Mouse (Mus musculus) yolk sac, embryonic 10.5 days (tissue): ENCODE data around the gene Gm40193.
"Not testable (repeated sequence)": the region's sequence is repeated elsewhere in the genome, so short reads cannot be mapped to it uniquely, and the experiment has no call there.

Source experiments
- DNase-seq: peaks from one replicate; pipeline ENCODE4 v3.0.0-alpha.2; 2017; ENCODE audit warnings: low spot score

Gm40193 gene

DNA sequence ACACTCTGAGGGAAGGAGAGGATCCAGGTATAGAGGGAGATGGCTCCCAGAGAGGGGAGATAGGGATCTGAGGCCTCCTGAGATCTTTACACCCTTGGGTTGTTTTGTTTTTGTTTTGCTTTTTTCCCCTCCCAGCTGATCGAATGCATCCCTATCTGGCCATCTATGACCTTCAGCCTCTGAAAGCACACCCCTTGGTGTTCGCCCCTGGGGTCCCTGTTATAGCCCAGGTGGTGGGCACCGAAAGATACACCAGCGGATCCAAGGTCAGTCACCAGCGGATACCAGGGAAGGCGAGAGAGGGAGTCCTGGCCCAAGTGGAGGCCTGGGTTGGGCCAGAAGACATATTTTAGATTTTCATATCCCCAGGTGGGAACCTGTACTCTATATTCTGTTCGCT lies 8.2 kb upstream of the Gm40193 start:
- DNase-seq, result no peak

DNA sequence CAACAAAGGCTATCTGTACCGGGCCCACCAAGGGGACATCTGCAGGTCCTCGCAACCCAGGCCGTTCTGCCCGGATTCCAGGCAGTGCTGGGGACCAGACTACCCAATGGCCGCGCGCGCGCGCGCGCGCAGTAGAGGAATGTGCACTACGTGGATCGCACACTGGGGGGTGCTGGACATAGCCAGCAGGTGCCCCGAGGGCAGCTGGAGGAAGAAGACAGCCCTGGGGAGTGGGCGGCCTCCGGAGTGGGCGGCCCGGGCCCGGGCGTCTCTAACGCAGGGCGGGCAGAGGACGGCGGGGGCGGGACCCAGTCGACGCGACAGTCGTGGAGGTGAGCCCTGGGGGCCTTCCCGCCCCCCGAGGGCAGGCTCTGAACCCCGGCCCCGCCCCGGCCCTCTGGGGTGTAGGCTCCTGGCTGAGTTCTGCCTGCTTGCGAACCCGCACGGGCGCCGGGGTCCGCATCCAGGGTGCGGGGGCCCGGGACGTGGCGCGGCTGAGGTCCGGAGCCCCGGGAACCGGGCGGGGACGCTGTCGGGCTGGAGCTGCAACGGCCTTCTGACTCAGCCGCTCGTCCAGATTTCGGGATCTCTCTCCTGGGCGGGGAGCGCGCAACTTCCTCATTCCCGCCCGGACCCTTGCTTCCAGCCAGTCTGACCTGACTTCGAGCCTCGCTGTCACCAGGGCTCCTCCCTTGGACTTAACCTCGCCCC lies 7.3 kb upstream of the Gm40193 start, which contains the start of gene Pld2:
TSS of gene Pld2 (plus strand) at position 188 of the 711 bp plus-strand sequence.
- peak; percentile 93 for DNase-seq

DNA sequence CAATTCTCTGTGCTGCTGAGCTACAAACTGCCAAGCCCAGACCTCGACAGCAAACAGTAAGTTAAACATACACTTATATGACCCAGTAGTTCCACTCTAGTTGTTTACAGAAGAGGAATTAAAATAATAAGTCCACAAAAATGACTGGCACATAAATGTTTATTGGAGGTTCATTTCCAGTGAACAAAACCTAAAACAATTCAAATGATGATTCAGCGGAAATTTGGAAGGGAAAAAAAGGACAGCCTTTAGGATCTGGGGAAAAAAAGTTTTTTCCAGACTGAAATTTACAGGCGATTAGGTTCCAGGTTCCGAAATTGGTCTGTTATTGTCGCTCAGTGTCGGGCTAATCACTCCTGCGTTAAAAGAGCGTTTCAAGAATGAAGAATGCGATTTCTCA lies 6.7 kb upstream of the Gm40193 start:
- no peak for DNase-seq

DNA sequence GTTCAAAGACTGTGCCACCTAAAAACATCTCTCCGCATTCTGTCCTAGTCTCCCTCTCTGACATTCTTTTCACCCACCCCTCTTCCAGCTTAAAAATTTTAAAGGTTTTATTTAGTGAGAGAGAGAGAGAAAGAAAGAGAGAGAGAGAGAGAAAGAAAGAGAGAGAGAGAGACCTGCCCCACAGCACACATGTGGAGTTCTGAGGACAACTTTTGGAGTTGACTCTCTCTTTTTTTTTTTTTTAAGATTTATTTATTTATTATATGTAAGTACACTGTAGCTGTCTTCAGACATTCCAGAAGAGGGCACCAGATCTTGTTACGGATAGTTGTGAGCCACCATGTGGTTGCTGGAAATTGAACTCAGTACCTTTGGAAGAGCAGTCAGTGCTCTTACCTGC lies 1.7 kb downstream of the Gm40193 start:
- DNase-seq, result not testable (repeated sequence)

DNA sequence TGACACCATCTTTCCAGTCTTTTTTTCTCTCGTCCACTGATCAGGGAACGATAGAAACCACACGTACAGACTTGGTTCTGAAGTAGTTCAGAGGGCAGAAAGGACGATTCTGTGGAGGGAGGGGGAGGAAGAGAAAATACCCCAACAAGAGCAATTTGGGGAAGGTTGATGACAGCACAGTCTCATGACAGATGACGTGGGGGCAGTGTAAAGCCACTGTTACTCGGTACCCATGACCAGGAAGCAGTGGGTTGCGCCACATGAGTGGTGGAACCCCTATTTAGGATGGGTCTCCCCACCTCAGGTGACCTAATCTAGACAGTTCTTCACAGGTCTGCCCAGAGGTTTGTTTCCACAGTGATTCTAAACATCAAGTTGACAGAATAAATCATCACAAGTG lies 4.1 kb downstream of the Gm40193 start:
- no peak for DNase-seq

DNA sequence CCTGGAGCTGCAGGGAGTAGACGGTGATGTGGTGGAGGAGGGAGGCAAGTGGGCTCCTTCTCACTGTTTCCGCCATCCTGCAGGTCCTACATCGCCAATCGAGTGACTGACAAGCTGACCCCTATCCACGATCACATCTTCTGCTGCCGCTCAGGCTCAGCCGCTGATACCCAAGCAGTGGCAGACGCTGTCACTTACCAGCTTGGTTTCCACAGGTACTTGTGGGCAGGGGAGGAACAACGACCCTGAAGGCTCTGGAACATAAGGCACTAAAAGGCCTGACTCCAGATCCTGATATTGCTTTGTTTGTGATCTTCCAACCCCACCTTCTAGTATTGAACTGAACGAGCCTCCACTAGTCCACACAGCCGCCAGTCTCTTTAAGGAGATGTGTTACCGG lies 6.5 kb downstream of the Gm40193 start:
- no peak for DNase-seq

DNA sequence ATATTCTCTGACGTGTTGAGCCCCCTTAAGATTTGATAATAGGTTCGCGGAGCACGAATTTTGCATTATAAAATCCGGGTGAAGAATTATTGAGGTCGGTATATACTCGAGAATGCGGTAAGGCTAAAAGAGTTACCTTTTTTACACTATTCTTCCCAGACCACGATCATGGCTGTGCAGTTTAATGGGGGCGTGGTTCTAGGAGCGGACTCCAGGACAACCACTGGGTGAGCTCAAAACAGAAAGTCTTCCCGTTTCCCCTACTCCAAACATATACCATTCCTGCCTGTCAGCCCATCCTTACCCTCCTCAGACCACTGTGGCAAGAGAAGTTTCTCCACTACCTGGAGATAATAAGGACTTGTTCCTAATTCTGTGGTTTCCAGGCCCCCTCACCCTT lies 7.0 kb downstream of the Gm40193 start:
- no peak for DNase-seq

DNA sequence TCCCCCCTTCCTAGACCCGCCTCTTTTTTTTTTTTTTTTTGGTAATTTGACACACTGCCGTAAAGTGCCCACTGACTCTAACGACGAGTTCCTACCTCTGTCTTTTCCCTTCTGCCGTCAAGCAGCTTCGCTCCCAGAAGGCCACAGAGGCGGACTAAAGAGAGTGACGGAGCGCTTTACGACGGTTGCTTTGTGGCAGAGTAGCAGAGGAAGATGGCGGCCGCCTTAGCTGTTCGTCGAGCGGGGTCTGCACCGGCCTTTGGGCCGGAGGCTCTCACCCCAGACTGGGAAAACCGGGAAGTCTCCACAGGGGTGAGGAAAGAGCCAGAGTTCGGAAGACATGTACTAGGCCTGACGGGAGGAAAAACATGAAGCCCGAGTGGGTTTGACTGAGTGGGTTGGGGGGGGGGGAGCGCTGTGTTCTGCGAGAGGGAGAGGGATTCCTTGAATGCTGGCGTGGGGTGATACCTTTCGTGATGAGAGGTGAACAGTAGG lies 7.5 kb downstream of the Gm40193 start, which contains the start of gene Psmb6:
TSS of gene Psmb6 (plus strand) at position 184 of the 495 bp plus-strand sequence.
- DNase-seq, result peak; percentile 95

DNA sequence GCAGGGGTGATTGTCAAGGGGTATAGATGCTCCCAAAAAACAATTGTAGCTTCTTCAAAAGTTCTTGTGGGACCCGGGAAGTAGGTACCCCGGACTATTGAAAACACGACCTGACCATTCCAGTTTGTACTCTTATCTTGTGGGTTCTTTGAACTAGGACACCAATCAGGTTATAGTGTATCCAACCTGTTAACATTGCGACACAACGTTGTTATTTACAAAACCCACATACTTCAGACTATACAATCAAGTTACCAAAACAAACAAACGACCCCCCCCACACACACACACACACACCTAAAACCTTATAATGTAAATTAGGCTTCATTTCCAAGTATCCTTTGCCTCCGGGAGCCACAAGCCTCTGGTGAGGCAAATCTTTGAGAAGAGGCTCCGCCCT lies 8.0 kb downstream of the Gm40193 start:
- DNase-seq, result no peak

DNA sequence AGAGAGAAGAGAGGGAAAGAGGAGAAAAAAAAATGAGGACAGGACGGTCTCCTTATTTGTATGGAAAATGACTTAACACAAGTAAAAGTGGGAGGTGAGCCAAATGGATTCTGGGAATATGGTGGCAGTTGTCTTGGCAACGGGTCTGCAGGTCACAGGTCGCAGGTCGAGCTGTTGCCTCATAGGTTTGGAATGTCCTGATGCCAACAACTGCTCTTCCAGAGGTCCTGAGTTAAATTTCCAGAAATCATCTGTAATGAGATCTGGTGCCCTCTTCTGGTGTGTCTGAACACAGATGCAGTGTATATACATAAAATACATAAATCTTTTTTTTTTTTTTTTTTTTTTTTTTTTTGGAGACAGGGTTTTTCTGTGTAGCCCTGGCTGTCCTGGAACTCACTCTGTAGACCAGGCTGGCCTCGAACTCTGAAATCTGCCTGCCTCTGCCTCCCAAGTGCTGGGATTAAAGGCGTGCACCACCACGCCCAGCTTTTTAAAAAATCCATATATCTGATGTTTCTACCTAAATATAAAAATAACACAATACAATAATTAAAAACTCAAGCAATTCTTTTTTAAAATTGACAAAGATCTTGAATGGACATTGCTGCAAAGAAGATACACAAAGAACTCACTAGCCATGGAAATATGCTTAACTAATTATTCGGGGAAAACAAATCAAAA lies 9.3 kb downstream of the Gm40193 start:
- DNase-seq, result peak; percentile 76

DNA sequence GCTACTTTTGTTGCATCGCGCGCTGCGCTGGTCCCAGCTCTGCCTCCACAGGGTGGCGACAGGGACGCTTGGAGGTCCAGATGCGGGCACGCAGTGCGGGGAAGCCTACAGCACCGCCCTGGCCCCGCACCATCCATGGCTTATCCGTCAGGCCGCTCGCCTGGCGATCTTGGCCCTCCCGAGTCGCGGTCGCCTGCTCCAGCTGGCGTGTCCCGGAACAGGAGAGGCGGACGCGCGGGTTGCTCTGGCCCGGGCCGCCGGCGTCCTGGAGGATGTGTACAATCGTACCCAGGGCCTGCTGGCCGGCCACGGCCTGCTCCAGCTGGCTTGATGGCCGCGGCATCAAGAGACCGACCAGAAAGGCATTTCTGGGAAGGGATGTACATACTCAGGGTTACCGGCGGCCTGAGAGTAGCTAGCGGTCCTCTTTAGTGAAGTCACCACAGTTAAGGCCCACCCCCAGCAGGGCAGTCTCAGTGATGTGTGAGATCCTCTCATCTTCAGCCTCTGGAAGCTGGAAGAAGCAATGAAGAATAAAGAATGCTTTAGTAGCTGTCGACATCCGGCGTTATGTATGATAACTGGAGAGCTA lies 12.5 kb downstream of the Gm40193 start:
- peak; percentile 64 for DNase-seq

DNA sequence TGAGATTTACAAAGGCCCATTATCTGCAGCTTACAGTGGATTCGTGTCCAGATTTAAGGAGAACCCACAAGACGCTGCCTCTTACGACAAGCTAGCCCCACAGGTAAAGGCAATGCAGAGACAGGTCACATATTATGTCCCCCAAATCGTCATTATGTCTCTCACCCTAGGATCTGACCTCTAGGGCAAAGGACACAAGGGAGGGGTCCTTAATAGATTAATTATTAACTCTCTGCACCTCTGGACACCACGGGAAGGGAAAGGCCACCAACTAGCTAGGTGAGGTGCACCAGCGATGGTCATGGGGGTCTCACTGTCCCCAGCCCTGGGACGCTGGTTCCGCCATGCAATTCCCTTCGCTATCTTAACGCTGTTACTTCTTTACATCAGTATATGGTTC lies 13.8 kb downstream of the Gm40193 start, which contains the start of gene Gltpd2:
TSS of gene Gltpd2 (plus strand) at position 274 of the 400 bp plus-strand sequence.
- peak; percentile 81 for DNase-seq

DNA sequence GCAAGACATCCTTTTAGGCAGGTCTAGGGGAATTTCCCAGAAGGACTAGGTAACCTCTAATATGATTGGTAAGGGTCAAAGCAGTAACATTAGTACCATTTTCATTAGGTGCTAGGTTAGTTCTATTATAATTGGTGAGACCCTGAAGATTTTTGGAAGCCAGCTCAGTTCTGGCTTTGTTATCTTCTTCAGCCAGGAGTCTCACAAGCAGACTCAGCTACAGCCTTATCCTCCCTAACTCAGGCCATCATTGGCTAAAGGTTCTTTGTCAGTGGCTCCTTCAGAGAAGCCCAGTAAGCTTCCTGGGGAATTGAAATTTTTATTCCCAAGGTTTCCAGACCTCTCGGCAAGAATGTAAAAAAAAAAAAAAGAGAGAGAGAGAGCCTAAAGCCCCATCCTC lies 14.3 kb downstream of the Gm40193 start:
- no peak for DNase-seq

DNA sequence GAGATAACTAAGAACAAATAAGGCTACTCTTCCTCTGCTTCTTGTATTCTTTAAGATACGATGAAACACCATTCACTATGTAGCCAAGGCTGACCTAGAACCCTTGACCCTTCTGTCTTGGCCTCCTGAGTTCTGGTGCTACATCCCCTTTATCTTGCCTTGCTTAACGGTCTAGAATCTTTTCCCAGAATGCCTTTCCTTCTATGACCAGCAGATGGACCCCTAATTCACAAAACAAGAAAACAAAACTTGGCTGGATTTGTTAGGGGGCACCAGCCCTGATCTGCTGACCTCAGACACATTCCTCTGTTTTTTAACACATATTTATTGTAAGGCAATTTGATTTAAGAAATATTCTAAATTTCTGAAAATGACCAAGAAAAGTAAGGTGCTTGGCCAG lies 16.4 kb downstream of the Gm40193 start:
- DNase-seq, result peak; percentile 63

DNA sequence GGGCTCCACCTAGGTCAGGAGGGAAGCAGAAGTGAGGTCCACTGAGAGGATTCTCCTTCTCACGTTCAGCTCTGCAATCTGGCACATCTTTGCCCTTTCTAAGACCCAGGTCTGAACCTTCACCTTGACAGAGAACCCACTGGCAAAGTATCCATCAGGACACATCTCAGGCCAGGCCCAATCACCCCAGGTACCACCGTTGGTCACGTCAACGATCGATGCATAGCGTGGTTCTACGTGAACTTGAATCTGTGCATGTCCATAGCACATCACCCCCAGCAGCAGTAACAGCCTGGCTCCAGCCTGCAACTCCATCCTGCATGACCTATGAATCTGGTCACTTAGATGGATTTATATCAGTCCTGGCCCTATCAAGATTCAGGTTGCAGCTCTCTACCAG lies 18.5 kb downstream of the Gm40193 start, which contains the start of gene Vmo1:
TSS of gene Vmo1 (minus strand) at position 329 of the 400 bp plus-strand sequence.
- DNase-seq, result no peak

DNA sequence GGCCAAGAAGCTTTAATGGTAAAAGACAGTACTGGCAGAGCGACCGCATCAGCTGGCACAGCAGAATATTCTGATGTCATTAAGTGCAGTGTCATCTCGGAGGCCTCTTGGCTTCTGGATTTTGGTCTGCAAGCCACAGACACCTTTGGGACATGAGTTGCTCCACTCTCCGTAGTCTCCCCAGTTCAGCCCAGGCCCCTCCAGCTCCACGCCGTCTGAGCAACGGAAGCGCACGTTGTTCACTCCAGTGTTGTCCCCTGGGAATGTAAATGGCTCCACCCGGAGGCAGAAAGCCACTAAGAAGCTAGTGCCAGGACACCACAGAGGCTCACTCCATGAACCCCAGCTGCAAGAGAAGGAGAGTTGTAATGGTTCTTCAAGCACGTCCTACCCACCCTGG lies 19.2 kb downstream of the Gm40193 start:
- no peak for DNase-seq

DNA sequence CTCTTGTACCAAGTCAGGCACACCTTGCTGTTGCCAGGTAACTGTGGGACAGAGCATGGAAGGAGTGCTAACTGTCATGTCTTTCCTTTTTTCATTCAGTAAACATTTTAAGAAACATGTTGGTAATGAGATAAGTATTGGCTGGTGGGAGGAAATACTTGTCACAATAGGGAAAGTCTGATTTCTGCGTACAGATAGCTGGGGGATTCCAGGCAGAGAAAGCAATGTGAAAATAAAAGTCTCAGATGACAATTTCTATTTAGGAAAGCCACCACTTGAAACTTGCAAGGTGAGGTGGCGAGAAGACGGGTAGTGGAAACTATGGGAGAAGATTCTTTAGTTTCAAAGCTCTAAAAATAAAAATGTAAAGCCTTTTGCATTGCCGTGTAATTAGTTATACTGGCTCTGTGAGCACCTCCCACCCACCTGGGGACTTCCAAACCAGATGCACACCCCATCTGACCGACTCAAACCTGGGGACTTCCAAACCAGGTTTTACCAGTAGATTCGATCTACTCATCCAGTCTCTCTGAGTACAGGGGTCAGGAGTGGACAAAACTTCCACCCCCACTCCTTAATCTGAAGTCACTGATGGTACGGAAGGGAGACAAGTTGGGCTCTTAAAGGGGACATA lies 19.9 kb downstream of the Gm40193 start:
- no peak for DNase-seq

DNA sequence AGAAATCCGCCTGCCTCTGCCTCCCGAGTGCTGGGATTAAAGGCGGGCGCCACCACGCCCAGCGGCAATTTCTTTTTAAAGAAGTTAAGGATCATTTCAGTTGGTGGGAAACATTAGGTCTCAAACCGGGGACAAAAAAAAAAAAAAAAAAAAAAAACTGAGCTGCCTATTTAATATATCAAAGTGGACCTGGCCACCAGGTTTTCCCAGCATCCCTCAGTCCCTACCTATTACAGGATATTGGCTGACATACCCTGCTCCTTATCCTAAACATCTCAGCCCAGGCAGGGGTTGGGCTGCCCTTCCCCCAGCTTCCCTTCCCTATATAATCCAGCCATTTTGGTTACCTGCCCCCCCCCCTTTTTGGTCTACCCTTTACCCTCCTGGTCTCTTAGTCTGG lies 20.9 kb downstream of the Gm40193 start:
- DNase-seq, result no peak

DNA sequence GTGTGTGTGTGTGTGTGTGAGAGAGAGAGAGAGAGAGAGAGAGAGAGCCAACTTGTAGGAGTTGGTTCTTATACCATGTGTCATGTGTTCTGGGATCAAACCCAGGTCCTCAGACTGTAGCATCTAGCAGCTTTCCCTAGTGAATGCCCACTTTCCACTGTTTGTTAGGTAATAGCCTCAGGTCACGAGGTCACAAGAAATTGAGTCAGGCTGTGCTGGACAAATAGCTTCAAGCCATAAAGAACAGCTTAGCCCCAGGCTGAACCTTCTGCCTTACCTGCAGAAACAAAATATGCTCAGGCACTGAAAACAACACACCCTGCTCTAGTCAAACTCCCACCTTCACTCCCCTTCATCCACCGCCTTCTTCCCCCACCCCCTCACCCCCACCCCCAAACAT lies 21.5 kb downstream of the Gm40193 start:
- peak; percentile 55 for DNase-seq

DNA sequence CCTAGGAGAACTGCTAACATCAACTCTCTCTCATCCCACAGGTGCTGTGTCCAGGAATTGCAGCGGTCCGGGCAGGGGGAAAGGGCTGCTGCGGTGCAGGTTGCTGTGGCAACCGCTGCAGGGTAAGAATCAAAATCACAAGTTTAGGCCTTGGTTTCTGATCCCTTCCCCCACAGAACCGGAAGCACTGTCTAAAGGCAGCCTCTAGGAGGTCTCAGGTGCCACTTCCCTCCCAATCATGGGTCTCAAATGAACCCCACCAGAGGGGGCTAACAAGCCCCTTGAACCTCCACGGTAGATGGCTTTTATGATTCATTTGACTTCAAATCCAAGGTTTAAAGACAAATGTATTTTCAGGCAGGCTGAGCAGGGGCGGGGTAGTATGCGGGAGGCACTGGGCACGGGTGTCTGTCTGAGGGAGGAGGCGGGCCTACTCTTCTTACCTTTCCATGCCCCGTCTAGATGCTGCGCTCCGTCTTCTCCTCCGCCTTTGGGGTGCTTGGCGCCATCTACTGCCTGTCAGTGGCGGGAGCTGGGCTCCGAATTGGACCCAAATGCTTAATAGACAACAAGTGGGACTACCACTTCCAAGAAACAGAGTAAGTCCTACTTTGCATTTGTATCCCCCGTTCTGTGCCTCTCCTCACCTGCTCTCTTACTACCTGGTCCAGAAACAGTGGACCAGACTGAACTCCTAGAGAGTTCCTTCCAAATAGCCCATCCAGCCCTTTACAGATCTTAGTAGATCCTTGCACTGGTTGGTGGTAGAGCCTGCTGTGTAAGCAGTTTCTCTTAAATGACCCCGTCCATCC lies 22.8 kb downstream of the Gm40193 start:
- peak; percentile 77 for DNase-seq

DNA sequence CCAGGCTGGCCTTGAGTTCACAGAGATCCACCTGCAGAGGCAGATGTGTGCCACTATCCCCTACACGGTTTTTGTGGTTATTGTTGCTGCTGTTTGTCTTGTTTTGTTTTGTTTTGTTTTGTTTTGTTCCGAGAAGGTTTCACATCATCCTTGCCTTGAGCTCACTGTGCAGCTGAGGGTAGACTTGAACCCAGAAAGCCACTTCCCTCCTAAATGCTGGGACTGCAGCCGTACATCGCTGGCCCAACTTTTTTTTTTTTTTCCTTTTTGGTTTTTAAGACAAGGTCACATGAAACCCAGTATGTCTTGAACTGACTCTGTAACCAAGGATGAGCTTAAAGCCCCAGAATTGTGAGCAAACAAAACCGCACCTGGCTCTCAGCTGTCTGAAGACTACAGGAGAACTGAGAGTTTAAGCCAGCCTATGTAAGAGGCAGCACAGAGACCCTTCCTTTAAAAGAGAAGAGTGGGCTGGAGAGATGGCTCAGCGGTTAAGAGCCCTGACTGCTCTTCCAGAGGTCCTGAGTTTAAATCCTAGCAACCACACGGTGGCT lies 25.7 kb downstream of the Gm40193 start:
- DNase-seq, result no peak
